Mouse (Mus musculus): Measurements from ENCODE around the gene Babam2. TPM values are rescaled to one million over a fixed set of nuclear protein-coding genes. Genes with fewer than 3 reads are reported as not detected.
A peak's percentile ranks its signal among the peaks of the same experiment; 100 is the strongest.

Gene Babam2
- polyA plus RNA-seq, 1 experiment from 2014 or later, result 33.5 TPM

DNA sequence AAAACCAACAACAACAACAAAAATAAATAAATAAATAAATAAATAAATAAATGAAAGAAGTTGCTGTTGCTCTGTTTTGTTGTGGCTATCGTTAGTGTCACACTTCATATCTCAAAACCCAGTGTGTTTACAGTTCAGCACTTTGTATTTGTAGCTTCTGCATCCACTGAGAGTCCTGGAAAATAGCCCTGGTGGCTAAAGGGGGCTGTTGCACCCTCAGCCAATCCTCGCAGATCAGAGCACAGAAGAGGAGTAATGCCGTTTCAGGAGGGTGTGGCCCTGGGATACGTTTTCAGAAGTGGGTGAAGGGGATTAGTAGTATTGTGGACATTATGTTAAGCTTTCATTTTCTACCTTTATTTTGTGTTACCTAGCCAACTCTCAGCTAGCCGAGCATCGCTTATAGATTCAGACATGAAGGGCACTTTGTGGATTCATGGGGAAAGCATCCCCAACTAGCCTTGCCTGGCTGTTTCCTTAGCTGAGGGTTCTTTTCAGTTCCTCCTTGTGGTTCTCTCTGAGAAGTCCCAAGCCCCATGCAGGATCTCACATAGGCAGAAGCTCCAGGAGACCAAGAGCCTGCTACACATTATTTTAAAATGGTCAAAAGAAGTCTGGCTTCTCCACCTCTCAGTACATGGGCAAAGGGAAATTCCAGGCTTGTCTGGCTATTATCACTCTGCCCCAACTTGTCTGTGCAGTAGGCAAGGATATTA lies 207.6 kb downstream of the Babam2 start:
- Histone ChIP-seq H3K27me3 (ENCODE audit: control insufficient read depth, insufficient read depth, low read length) (no peaks in the 10 kb centered on the region), H3K27ac (replicated peaks; ENCODE audit: low read depth, low read length) (no peak overlapping the region), H3K9ac (replicated peaks; ENCODE audit: low read length) (no peak overlapping the region), H3K4me2 (ENCODE audit: low read length) (no peak overlapping the region), H3K4me1 (ENCODE audit: control insufficient read depth, insufficient read depth, low read length) (no peaks in the 10 kb centered on the region), H3K9me3 (ENCODE audit: control insufficient read depth, low read length) (no peaks in the 10 kb centered on the region), H3K36me3 (ENCODE audit: control insufficient read depth, insufficient read depth, low read length) (no peaks in the 10 kb centered on the region), H3K4me3 (replicated peaks; ENCODE audit: low read depth, low read length) (no peak overlapping the region)
- DNase-seq (no peak), ATAC-seq (ENCODE audit: low FRiP score, low TSS enrichment) (no peak)
- 74% methylated on average over 6 of the region's 6 CpGs for WGBS

GRCm38 (mm10) chr5:31905808-31906207 lies 208.3 kb downstream of the Babam2 start:
- Histone ChIP-seq H3K27ac (replicated peaks; ENCODE audit: low read depth, low read length) (no peak overlapping the region), H3K27me3 (ENCODE audit: control insufficient read depth, insufficient read depth, low read length) (no peaks in the 10 kb centered on the region), H3K4me2 (ENCODE audit: low read length) (no peak overlapping the region), H3K4me3 (replicated peaks; ENCODE audit: low read depth, low read length) (no peak overlapping the region), H3K9ac (replicated peaks; ENCODE audit: low read length) (no peak overlapping the region), H3K9me3 (ENCODE audit: control insufficient read depth, low read length) (no peaks in the 10 kb centered on the region), H3K4me1 (ENCODE audit: control insufficient read depth, insufficient read depth, low read length) (no peaks in the 10 kb centered on the region), H3K36me3 (ENCODE audit: control insufficient read depth, insufficient read depth, low read length) (no peaks in the 10 kb centered on the region)
- 83% methylated on average over 7 of the region's 7 CpGs for WGBS
- DNase-seq (no peak), ATAC-seq (ENCODE audit: low FRiP score, low TSS enrichment) (no peak)

GRCm38 (mm10) chr5:31906286-31906951 lies 208.9 kb downstream of the Babam2 start:
- no peaks in the 10 kb centered on the region for H3K27me3 ChIP-seq (ENCODE audit: control insufficient read depth, insufficient read depth, low read length)
- WGBS, result 92% methylated on average over 7 of the region's 7 CpGs

GRCm38 (mm10) chr5:31907959-31908358 lies 210.5 kb downstream of the Babam2 start:
- H3K9ac ChIP-seq (replicated peaks; ENCODE audit: low read length), result no peak overlapping the region

More at GRCm38 (mm10) chr5:31906286-31906951, 208.9 kb downstream of the Babam2 start:
- H3K4me3 ChIP-seq (replicated peaks; ENCODE audit: low read depth, low read length), result no peak overlapping the region
- H3K9ac ChIP-seq (replicated peaks; ENCODE audit: low read length), result no peak overlapping the region
- H3K4me2 ChIP-seq (ENCODE audit: low read length), result no peak overlapping the region
- H3K36me3 ChIP-seq (ENCODE audit: control insufficient read depth, insufficient read depth, low read length), result no peaks in the 10 kb centered on the region
- DNase-seq (no peak), ATAC-seq (ENCODE audit: low FRiP score, low TSS enrichment) (no peak)
- H3K9me3 ChIP-seq (ENCODE audit: control insufficient read depth, low read length), result no peaks in the 10 kb centered on the region
- no peaks in the 10 kb centered on the region for H3K4me1 ChIP-seq (ENCODE audit: control insufficient read depth, insufficient read depth, low read length)
- no peak overlapping the region for H3K27ac ChIP-seq (replicated peaks; ENCODE audit: low read depth, low read length)

DNA sequence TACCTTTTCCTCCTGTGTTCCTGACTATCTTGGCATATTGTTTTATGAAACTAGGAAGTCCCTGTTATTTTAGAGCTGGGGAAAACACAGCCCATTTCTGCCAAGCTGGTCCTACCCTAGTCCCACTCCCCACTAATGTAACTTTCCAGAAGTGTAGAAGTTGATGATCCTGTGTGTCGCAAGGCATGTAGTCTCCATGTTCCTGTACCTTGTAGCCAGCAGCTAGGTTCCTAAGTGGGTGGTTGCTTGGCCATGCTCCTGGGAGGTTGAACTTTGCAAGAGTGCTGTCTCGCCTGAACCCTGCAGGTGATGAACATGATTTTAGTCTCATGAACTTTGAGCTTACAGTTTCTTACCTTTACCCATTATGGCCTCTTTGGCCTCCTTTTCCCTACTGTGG lies 211.3 kb downstream of the Babam2 start:
- H3K4me3 ChIP-seq (replicated peaks; ENCODE audit: low read depth, low read length), result no peak overlapping the region
- H3K4me2 ChIP-seq (ENCODE audit: low read length), result no peak overlapping the region
- no peak for ATAC-seq (ENCODE audit: low FRiP score, low TSS enrichment)
- no peak for DNase-seq
- no peak overlapping the region for H3K9ac ChIP-seq (replicated peaks; ENCODE audit: low read length)
- no peaks in the 10 kb centered on the region for H3K36me3 ChIP-seq (ENCODE audit: control insufficient read depth, insufficient read depth, low read length)
- no peaks in the 10 kb centered on the region for H3K9me3 ChIP-seq (ENCODE audit: control insufficient read depth, low read length)
- H3K27ac ChIP-seq (replicated peaks; ENCODE audit: low read depth, low read length), result no peak overlapping the region
- no peaks in the 10 kb centered on the region for H3K27me3 ChIP-seq (ENCODE audit: control insufficient read depth, insufficient read depth, low read length)
- no peaks in the 10 kb centered on the region for H3K4me1 ChIP-seq (ENCODE audit: control insufficient read depth, insufficient read depth, low read length)
- WGBS, result 93% methylated on average over 2 of the region's 2 CpGs

More at GRCm38 (mm10) chr5:31907959-31908358, 210.5 kb downstream of the Babam2 start:
- H3K4me2 ChIP-seq (ENCODE audit: low read length), result no peak overlapping the region
- no peak overlapping the region for H3K4me3 ChIP-seq (replicated peaks; ENCODE audit: low read depth, low read length)
- WGBS, result 96% methylated on average over 2 of the region's 2 CpGs
- no peaks in the 10 kb centered on the region for H3K9me3 ChIP-seq (ENCODE audit: control insufficient read depth, low read length)
- no peaks in the 10 kb centered on the region for H3K36me3 ChIP-seq (ENCODE audit: control insufficient read depth, insufficient read depth, low read length)
- DNase-seq (no peak), ATAC-seq (ENCODE audit: low FRiP score, low TSS enrichment) (no peak)
- H3K4me1 ChIP-seq (ENCODE audit: control insufficient read depth, insufficient read depth, low read length), result no peaks in the 10 kb centered on the region
- no peak overlapping the region for H3K27ac ChIP-seq (replicated peaks; ENCODE audit: low read depth, low read length)
- no peaks in the 10 kb centered on the region for H3K27me3 ChIP-seq (ENCODE audit: control insufficient read depth, insufficient read depth, low read length)

- Histone ChIP-seq H3K4me3 (replicated peaks; ENCODE audit: low read depth, low read length) (no peak overlapping the region), H3K9ac (replicated peaks; ENCODE audit: low read length) (no peak overlapping the region), H3K9me3 (ENCODE audit: control insufficient read depth, low read length) (no peaks in the 10 kb centered on the region), H3K4me2 (ENCODE audit: low read length) (no peak overlapping the region), H3K27me3 (ENCODE audit: control insufficient read depth, insufficient read depth, low read length) (no peaks in the 10 kb centered on the region), H3K36me3 (ENCODE audit: control insufficient read depth, insufficient read depth, low read length) (no peaks in the 10 kb centered on the region), H3K27ac (replicated peaks; ENCODE audit: low read depth, low read length) (no peak overlapping the region), H3K4me1 (ENCODE audit: control insufficient read depth, insufficient read depth, low read length) (no peaks in the 10 kb centered on the region)
- DNase-seq, result no peak
- 86% methylated on average over 7 of the region's 7 CpGs for WGBS
- ATAC-seq (ENCODE audit: low FRiP score, low TSS enrichment), result no peak
Measured at GRCm38 (mm10) chr5:31916241-31916640, 218.8 kb downstream of the Babam2 start.

DNA sequence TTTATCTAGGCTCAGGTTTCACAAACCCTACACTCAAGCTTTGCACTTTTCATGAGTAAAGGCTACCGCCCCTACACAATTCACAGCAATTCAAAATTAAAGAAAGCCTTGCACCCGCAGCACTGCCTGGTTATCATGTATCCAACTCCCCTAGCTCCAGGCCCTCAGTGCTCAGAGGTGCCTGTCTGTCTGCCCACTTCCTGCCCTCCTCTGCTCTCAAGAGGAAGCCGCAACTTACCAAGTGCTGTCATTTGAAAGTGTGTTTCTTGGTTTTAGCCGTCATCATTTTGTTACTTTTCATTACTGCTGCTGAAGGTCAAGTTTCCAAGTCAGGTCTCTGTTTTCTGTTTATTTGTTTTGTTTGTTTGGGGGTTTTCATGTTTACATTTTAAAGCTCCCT lies 221.1 kb downstream of the Babam2 start:
- no peak overlapping the region for H3K4me2 ChIP-seq (ENCODE audit: low read length)
- DNase-seq (no peak), ATAC-seq (ENCODE audit: low FRiP score, low TSS enrichment) (no peak)
- H3K4me3 ChIP-seq (replicated peaks; ENCODE audit: low read depth, low read length), result no peak overlapping the region
- no peaks in the 10 kb centered on the region for H3K36me3 ChIP-seq (ENCODE audit: control insufficient read depth, insufficient read depth, low read length)
- H3K9me3 ChIP-seq (ENCODE audit: control insufficient read depth, low read length), result no peaks in the 10 kb centered on the region
- 97% methylated on average over 4 of the region's 4 CpGs for WGBS
- no peak overlapping the region for H3K27ac ChIP-seq (replicated peaks; ENCODE audit: low read depth, low read length)
- H3K9ac ChIP-seq (replicated peaks; ENCODE audit: low read length), result no peak overlapping the region
- H3K27me3 ChIP-seq (ENCODE audit: control insufficient read depth, insufficient read depth, low read length), result no peaks in the 10 kb centered on the region
- no peaks in the 10 kb centered on the region for H3K4me1 ChIP-seq (ENCODE audit: control insufficient read depth, insufficient read depth, low read length)

- ATAC-seq (ENCODE audit: low FRiP score, low TSS enrichment), result no peak
Measured at GRCm38 (mm10) chr5:31920129-31920528, 222.6 kb downstream of the Babam2 start.

DNA sequence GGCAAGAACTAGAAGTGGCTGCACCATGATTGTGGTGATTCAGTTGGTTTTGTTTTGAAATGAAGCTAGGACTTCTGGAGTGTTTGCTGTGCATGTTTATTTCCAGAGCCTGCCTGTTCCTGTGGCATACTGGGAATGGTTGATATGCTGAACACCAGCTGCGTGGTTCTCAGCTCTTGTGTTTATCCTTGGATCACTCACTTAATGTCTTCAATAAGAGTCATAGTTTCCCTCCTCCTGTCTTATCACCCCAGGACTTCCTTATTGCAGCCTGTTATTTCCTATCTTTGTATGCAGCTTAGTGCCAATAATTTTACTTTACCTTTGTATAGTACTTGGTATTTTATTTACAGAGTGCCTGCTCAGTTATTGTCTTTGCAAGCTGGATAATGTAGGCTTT lies 223.4 kb downstream of the Babam2 start:
- Histone ChIP-seq H3K4me1 (ENCODE audit: control insufficient read depth, insufficient read depth, low read length) (no peaks in the 10 kb centered on the region), H3K4me2 (ENCODE audit: low read length) (no peak overlapping the region)
- 92% methylated on average over 1 of the region's 1 CpGs for WGBS

More at GRCm38 (mm10) chr5:31920129-31920528, 222.6 kb downstream of the Babam2 start:
- Histone ChIP-seq H3K27me3 (ENCODE audit: control insufficient read depth, insufficient read depth, low read length) (no peaks in the 10 kb centered on the region), H3K4me3 (replicated peaks; ENCODE audit: low read depth, low read length) (no peak overlapping the region), H3K27ac (replicated peaks; ENCODE audit: low read depth, low read length) (no peak overlapping the region), H3K4me2 (ENCODE audit: low read length) (no peak overlapping the region), H3K9ac (replicated peaks; ENCODE audit: low read length) (no peak overlapping the region), H3K4me1 (ENCODE audit: control insufficient read depth, insufficient read depth, low read length) (no peaks in the 10 kb centered on the region), H3K36me3 (ENCODE audit: control insufficient read depth, insufficient read depth, low read length) (no peaks in the 10 kb centered on the region), H3K9me3 (ENCODE audit: control insufficient read depth, low read length) (no peaks in the 10 kb centered on the region)
- DNase-seq, result peak; percentile 4

More for the DNA sequence above, 223.4 kb downstream of the Babam2 start:
- DNase-seq (no peak), ATAC-seq (ENCODE audit: low FRiP score, low TSS enrichment) (no peak)
- Histone ChIP-seq H3K27ac (replicated peaks; ENCODE audit: low read depth, low read length) (no peak overlapping the region), H3K9ac (replicated peaks; ENCODE audit: low read length) (no peak overlapping the region), H3K4me3 (replicated peaks; ENCODE audit: low read depth, low read length) (no peak overlapping the region), H3K9me3 (ENCODE audit: control insufficient read depth, low read length) (no peaks in the 10 kb centered on the region), H3K36me3 (ENCODE audit: control insufficient read depth, insufficient read depth, low read length) (no peaks in the 10 kb centered on the region), H3K27me3 (ENCODE audit: control insufficient read depth, insufficient read depth, low read length) (no peaks in the 10 kb centered on the region)

All from midbrain, embryonic 14.5 days (tissue).